In genomic region chr11:60412921-60413320, GRCm38 (mm10) we compare ENCODE assay signal across 3 mouse cellular contexts.
TF ChIP-seq lines count a peak whose summit lies in the region.

No protein-coding gene starts in this region.

TF ChIP-seq in CH12.LX, 34 proteins besides CTCF, POLR2A, EP300 and RAD21:
- TF ChIP-seq MAFK (IDR thresholded peaks at IDR 0.05; ENCODE audit: insufficient replicate concordance, low read length) (peak; percentile 97), NRF1 (IDR thresholded peaks at IDR 0.05; ENCODE audit: low read depth, low read length) (no peak)

TF ChIP-seq in ES-E14, 5 proteins besides CTCF, POLR2A, EP300 and RAD21:
- TF ChIP-seq MAFK (IDR thresholded peaks at IDR 0.05; ENCODE audit: insufficient read depth, low read depth, low read length) (peak; percentile 88), HCFC1 (IDR thresholded peaks at IDR 0.05; ENCODE audit: borderline replicate concordance, insufficient read depth, low read length) (no peak), ZC3H11A (IDR thresholded peaks at IDR 0.05; ENCODE audit: borderline replicate concordance, low read depth, low read length) (no peak), ZNF384 (IDR thresholded peaks at IDR 0.05; ENCODE audit: low read depth, low read length) (no peak), CHD2 (IDR thresholded peaks at IDR 0.05; ENCODE audit: low read depth, low read length) (no peak)

TF ChIP-seq in MEL, 35 proteins besides CTCF, POLR2A, EP300 and RAD21:
- TF ChIP-seq MYC (IDR thresholded peaks at IDR 0.05; ENCODE audit: low read depth, low read length), result no peak
- TF ChIP-seq MYB (IDR thresholded peaks at IDR 0.05; ENCODE audit: low read depth, low read length), result no peak
- no peak for TF ChIP-seq ETS1 (IDR thresholded peaks at IDR 0.05; ENCODE audit: low read depth, low read length)
- TF ChIP-seq POLR2AphosphoS5 (IDR thresholded peaks at IDR 0.05; ENCODE audit: borderline replicate concordance, low read depth, low read length), result no peak
- no peak for TF ChIP-seq HCFC1 (IDR thresholded peaks at IDR 0.05; ENCODE audit: low read depth, low read length)
- TF ChIP-seq MEF2A (IDR thresholded peaks at IDR 0.05; ENCODE audit: extremely low read depth, insufficient replicate concordance, low read depth, low read length, poor library complexity, severe bottlenecking), result no peak
- TF ChIP-seq MAFK (IDR thresholded peaks at IDR 0.05; ENCODE audit: borderline replicate concordance, low read depth, low read length), result peak; percentile 94
